Mouse (Mus musculus) kidney, adult 9 months (tissue): ENCODE measurements at regions not wholly inside any gene's neighbourhood (a gene's known extent, or its start where the extent isn't known, plus 50 kb on each side); places are given as distances from the start of the nearest gene placed in this dataset.
"Not testable (repeated sequence)": the region's sequence is repeated elsewhere in the genome, so short reads cannot be mapped to it uniquely, and the experiment has no call there.

Experiments used
- DNase-seq: peaks from one replicate; pipeline ENCODE4 v3.0.0; 2022

- no peak for DNase-seq
Observed at GRCm38 (mm10) chr16:86340311-86340710, 438.7 kb upstream of the Adamts5 start.

- no peak for DNase-seq
Observed at GRCm38 (mm10) chr16:86325406-86325805, 423.8 kb upstream of the Adamts5 start.

- DNase-seq, result no peak
Observed at GRCm38 (mm10) chr16:86318898-86319297, 417.3 kb upstream of the Adamts5 start.

GRCm38 (mm10) chr16:86309696-86310095, 408.1 kb upstream of the Adamts5 start:
- no peak for DNase-seq

GRCm38 (mm10) chr16:86303869-86304268, 402.2 kb upstream of the Adamts5 start:
- no peak for DNase-seq

- peak; percentile 20 for DNase-seq
Observed at GRCm38 (mm10) chr16:86302451-86303145, 401.0 kb upstream of the Adamts5 start.

GRCm38 (mm10) chr16:86294436-86294835, 392.8 kb upstream of the Adamts5 start:
- peak; percentile 13 for DNase-seq

- DNase-seq, result no peak
Observed at GRCm38 (mm10) chr16:86281326-86281725, 379.7 kb upstream of the Adamts5 start.

GRCm38 (mm10) chr16:86277031-86277430, 375.4 kb upstream of the Adamts5 start:
- DNase-seq, result no peak

- DNase-seq, result peak; percentile 43
Observed at GRCm38 (mm10) chr16:86261612-86262011, 360.0 kb upstream of the Adamts5 start.

GRCm38 (mm10) chr16:86252630-86253029, 351.0 kb upstream of the Adamts5 start:
- DNase-seq, result peak; percentile 40

GRCm38 (mm10) chr16:86250021-86250420, 348.4 kb upstream of the Adamts5 start:
- DNase-seq, result no peak

GRCm38 (mm10) chr16:86244191-86244590, 342.6 kb upstream of the Adamts5 start:
- DNase-seq, result no peak

GRCm38 (mm10) chr16:86242766-86243510, 341.3 kb upstream of the Adamts5 start:
- peak; percentile 41 for DNase-seq

- peak; percentile 9 for DNase-seq
Observed at GRCm38 (mm10) chr16:86222997-86223396, 321.4 kb upstream of the Adamts5 start.

- DNase-seq, result no peak
Observed at GRCm38 (mm10) chr16:86210547-86210946, 308.9 kb upstream of the Adamts5 start.

GRCm38 (mm10) chr16:86209319-86209718, 307.7 kb upstream of the Adamts5 start:
- DNase-seq, result no peak

- DNase-seq, result no peak
Observed at GRCm38 (mm10) chr16:86189874-86190273, 288.2 kb upstream of the Adamts5 start.

- no peak for DNase-seq
Observed at GRCm38 (mm10) chr16:86188966-86189365, 287.3 kb upstream of the Adamts5 start.

GRCm38 (mm10) chr16:86187609-86188008, 286.0 kb upstream of the Adamts5 start:
- not testable (repeated sequence) for DNase-seq

GRCm38 (mm10) chr16:86159021-86159815, 257.6 kb upstream of the Adamts5 start:
- no peak for DNase-seq

- no peak for DNase-seq
Observed at GRCm38 (mm10) chr16:86138171-86138570, 236.5 kb upstream of the Adamts5 start.

- no peak for DNase-seq
Observed at GRCm38 (mm10) chr16:86136169-86136568, 234.5 kb upstream of the Adamts5 start.
